Mouse (Mus musculus): ENCODE data around the gene Pank3.
"Not testable (repeated sequence)": the region's sequence is repeated elsewhere in the genome, so short reads cannot be mapped to it uniquely, and the experiment has no call there.

The Pank3 gene

DNA sequence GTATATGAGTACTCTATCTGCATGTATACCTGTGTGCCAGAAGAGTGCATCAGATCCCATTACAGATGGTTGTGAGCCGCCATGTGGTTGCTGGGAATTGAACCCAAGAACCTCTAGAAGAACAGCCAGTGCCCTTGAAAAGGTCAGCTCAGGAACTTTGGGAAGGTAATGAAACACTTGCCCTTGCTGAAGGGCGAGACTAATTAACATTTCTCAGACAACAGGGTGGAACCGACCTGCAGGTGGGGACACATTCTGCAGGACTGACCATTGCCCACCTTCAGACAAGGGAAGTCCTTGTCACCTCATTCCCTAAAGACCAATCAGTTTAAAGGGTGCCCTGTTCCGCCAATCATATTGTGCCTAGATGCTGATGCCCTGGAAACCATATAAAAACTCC, 71.5 kb downstream of the Pank3 start:
- not testable (repeated sequence) for DNase-seq (ENCODE audit: low spot score)

All from urinary bladder, postnatal 10 days (tissue).